Mouse (Mus musculus) skeletal muscle tissue, adult 2 months (tissue): Measurements from ENCODE around the gene Krt25.

ENCODE experiments used
- DNase-seq: peaks from one replicate; pipeline ENCODE4 v3.0.0-alpha.2; 2012; ENCODE audit warnings: low read depth, low spot score

Krt25 gene

GRCm38 (mm10) chr11:99279986-99280385 is 42.8 kb downstream of the Krt25 start:
- DNase-seq: no peak

- no peak for DNase-seq
These were observed 46.0 kb downstream of the Krt25 start for GRCm38 (mm10) chr11:99276786-99277185.

GRCm38 (mm10) chr11:99275624-99276023 is 47.1 kb downstream of the Krt25 start:
- DNase-seq: no peak

- no peak for DNase-seq
These were observed 50.0 kb downstream of the Krt25 start for GRCm38 (mm10) chr11:99272721-99273120.

- no peak for DNase-seq
These were observed 53.6 kb downstream of the Krt25 start for GRCm38 (mm10) chr11:99269192-99269591.

- no peak for DNase-seq
These were observed 57.0 kb downstream of the Krt25 start for GRCm38 (mm10) chr11:99265796-99266195.
